Mouse (Mus musculus): ENCODE results near the gene Uspl1.

DNA sequence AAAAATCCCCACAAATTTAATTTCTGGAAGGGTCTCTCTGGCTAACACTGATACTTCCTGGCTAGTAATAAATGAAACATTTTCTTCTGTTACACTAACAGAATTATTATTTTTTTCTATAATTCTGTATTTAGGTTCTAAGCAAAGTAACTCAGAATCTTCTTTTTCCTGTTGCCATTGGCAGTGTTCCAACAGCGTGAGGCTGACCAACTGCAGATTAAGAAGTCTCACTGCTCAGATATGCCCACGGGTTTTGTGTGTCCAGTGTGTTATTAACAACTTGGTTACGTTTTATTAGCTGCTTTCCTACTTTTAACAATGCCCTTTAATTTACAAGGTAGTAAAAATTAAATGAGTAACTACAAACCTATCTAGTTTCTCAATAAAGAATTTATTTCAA lies 46.7 kb upstream of the Uspl1 start:
- TF ChIP-seq CTCF (IDR thresholded peaks at IDR 0.05; ENCODE audit: extremely low read depth, insufficient read depth, insufficient read length, insufficient replicate concordance) (no peak), POLR2A (IDR thresholded peaks at IDR 0.05; ENCODE audit: low read depth, low read length) (no peak)
